ENCODE assay signal across 10 mouse cellular contexts in the genomic region with DNA sequence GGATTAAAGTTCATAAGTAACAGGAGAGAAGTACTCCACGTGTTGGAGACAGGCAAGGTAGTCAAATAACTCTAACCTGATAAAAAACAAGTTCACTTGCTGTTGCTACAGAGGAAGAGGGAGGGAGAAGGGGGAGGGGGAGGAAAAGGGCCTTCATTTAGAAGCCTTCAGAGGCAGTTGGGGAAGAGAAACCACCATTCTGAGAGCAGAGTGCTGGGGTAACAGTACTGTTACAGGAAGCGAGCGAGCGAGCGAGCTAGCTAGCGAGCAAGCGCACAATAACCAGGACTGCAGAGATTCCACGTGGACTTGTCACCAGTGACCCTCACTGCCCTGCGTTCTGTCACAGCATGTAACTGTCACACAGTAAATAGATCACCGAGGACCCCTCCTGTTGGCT. TPM values are rescaled to one million over a fixed set of nuclear protein-coding genes. Genes with fewer than 3 reads are reported as not detected.
DNase-seq lines count a peak whose midpoint lies in the region; ATAC-seq and TF ChIP-seq lines count a peak whose summit lies in the region.
"Had no signal": no experiment of that assay in that cellular context is flagged by ENCODE, and none has a peak within 500 bp of the region (broad histone marks: within the 10 kb centered on the region; RNA-seq: fewer than 3 reads in every experiment).

No protein-coding gene starts in this region.

- no peak for ATAC-seq in heart, embryonic 11.5 days (replicated peaks; ENCODE audit: insufficient number of reproducible peaks, low FRiP score, low TSS enrichment)
- no peak for ATAC-seq in embryonic facial prominence, embryonic 14.5 days (ENCODE audit: low read depth)
- ATAC-seq in monocyte, adult 5-6 weeks (replicated peaks; ENCODE audit: insufficient number of reproducible peaks, low FRiP score, low TSS enrichment, poor library complexity, severe bottlenecking) = peak; percentile 79
- ATAC-seq in kidney, embryonic 14.5 days (ENCODE audit: low FRiP score, low TSS enrichment) = no peak

- no peak overlapping the region for H3K4me3 ChIP-seq in heart, embryonic 11.5 days (ENCODE audit: low read depth, low read length)
- H3K4me3 ChIP-seq in embryonic facial prominence, embryonic 14.5 days (ENCODE audit: low read depth, low read length) = no peak overlapping the region
- H3K4me3 ChIP-seq in cerebellum, adult 2 months (replicated peaks; ENCODE audit: insufficient read depth, low read depth, low read length) = no peak overlapping the region
- H3K4me3 ChIP-seq in kidney, embryonic 14.5 days (ENCODE audit: low read length) = no peak overlapping the region

- 23% methylated on average over 10 of the region's 10 CpGs for WGBS in heart, embryonic 11.5 days (ENCODE audit: insufficient replicate concordance)
- 50% methylated on average over 10 of the region's 10 CpGs for WGBS in embryonic facial prominence, embryonic 14.5 days
- WGBS in cerebellum, adult 2 months = 67% methylated on average over 10 of the region's 10 CpGs
- WGBS in kidney, embryonic 14.5 days = 45% methylated on average over 10 of the region's 10 CpGs

- no peak overlapping the region for H3K27ac ChIP-seq in heart, embryonic 11.5 days (ENCODE audit: low read depth, low read length)
- H3K27ac ChIP-seq in embryonic facial prominence, embryonic 14.5 days (replicated peaks; ENCODE audit: low read depth, low read length) = no peak overlapping the region; the same call in 1 of the 2 replicates
- H3K27ac ChIP-seq in cerebellum, adult 2 months (ENCODE audit: insufficient read depth, low read length) = no peak overlapping the region
- H3K27ac ChIP-seq in kidney, embryonic 14.5 days (ENCODE audit: low read depth, low read length) = no peak overlapping the region

- no peaks in the 10 kb centered on the region for H3K36me3 ChIP-seq in heart, embryonic 11.5 days (ENCODE audit: control insufficient read depth, insufficient read depth, low read length)
- no peaks in the 10 kb centered on the region for H3K36me3 ChIP-seq in embryonic facial prominence, embryonic 14.5 days (ENCODE audit: control insufficient read depth, insufficient read depth, low read length)
- H3K36me3 ChIP-seq in kidney, embryonic 14.5 days (ENCODE audit: control insufficient read depth, insufficient read depth, low read length) = no peaks in the 10 kb centered on the region

- peak overlapping the region; percentile 11; the same call in 1 of the 2 replicates for H3K4me2 ChIP-seq in heart, embryonic 11.5 days
- no peak overlapping the region for H3K4me2 ChIP-seq in embryonic facial prominence, embryonic 14.5 days (ENCODE audit: low read depth, low read length)
- no peak overlapping the region for H3K4me2 ChIP-seq in kidney, embryonic 14.5 days (replicated peaks; ENCODE audit: low read depth, low read length)

- TF ChIP-seq CTCF in cerebellum, adult 2 months (IDR thresholded peaks at IDR 0.05; ENCODE audit: borderline replicate concordance, insufficient read depth, low read depth, low read length) = no peak

- H3K27me3 ChIP-seq in heart, embryonic 11.5 days (ENCODE audit: control insufficient read depth, insufficient read depth, low read length) = no peaks in the 10 kb centered on the region
- no peaks in the 10 kb centered on the region for H3K27me3 ChIP-seq in embryonic facial prominence, embryonic 14.5 days (replicated peaks; ENCODE audit: control insufficient read depth, insufficient read depth, low read length)
- H3K27me3 ChIP-seq in cerebellum, adult 2 months (ENCODE audit: control insufficient read depth, insufficient read depth, low read length) = no peaks in the 10 kb centered on the region
- no peaks in the 10 kb centered on the region for H3K27me3 ChIP-seq in kidney, embryonic 14.5 days (ENCODE audit: control insufficient read depth, insufficient read depth, low read length)

- no peaks in the 10 kb centered on the region for H3K9me3 ChIP-seq in heart, embryonic 11.5 days (replicated peaks; ENCODE audit: control insufficient read depth, low read length)
- H3K9me3 ChIP-seq in embryonic facial prominence, embryonic 14.5 days (ENCODE audit: control insufficient read depth, low read length) = no peaks in the 10 kb centered on the region
- H3K9me3 ChIP-seq in kidney, embryonic 14.5 days (ENCODE audit: control insufficient read depth, low read length) = no peaks in the 10 kb centered on the region

- DNase-seq in heart, adult 8-10 months (ENCODE audit: low spot score) = no peak
- peak; percentile 66 for DNase-seq in 416B (ENCODE audit: low read depth)
- peak; percentile 14 for DNase-seq in embryonic facial prominence, embryonic 14.5 days (ENCODE audit: low spot score)
- DNase-seq in cerebellum, adult 2 months = no peak
- no peak for DNase-seq in adrenal gland, adult 18-20 months (ENCODE audit: low spot score in 2 of 2)
- DNase-seq: cerebellum, adult 18-20 months; kidney, postnatal 25 days had no signal

- H3K9ac ChIP-seq in heart, embryonic 11.5 days (ENCODE audit: low read depth, low read length) = no peak overlapping the region
- no peak overlapping the region; the same call in 1 of the 2 replicates for H3K9ac ChIP-seq in embryonic facial prominence, embryonic 14.5 days (ENCODE audit: low read depth, low read length)
- no peak overlapping the region for H3K9ac ChIP-seq in kidney, embryonic 14.5 days (ENCODE audit: low read depth, low read length)

- peaks cover 2% of the 10 kb centered on the region; the same call in 1 of the 2 replicates for H3K4me1 ChIP-seq in heart, embryonic 11.5 days (ENCODE audit: control insufficient read depth, insufficient read depth, low read length)
- H3K4me1 ChIP-seq in embryonic facial prominence, embryonic 14.5 days (ENCODE audit: control insufficient read depth, insufficient read depth, low read length) = peaks cover 11% of the 10 kb centered on the region
- H3K4me1 ChIP-seq in cerebellum, adult 2 months (ENCODE audit: control insufficient read depth, insufficient read depth, low read length) = no peaks in the 10 kb centered on the region
- no peaks in the 10 kb centered on the region for H3K4me1 ChIP-seq in kidney, embryonic 14.5 days (ENCODE audit: control insufficient read depth, insufficient read depth, low read length)

- no peak for TF ChIP-seq POLR2A in cerebellum, adult 2 months (IDR thresholded peaks at IDR 0.05; ENCODE audit: borderline replicate concordance, insufficient read depth, low read length)

RNA-seq across cellular contexts. Expression of gene Kcnip2, which starts 27.6 kb away (rescaled TPM):
- polyA plus RNA-seq in heart, embryonic 11.5 days (2014; fragmentation: Nextera tagmentation; extraction: Ambion mirVana) = 0.45 and 0.66 TPM in 2 replicates
- total RNA-seq in heart, adult 8-10 months (2022) = 100 to 1,000 TPM; 173 to 231 (median 203) TPM
- polyA plus RNA-seq in embryonic facial prominence, embryonic 14.5 days (2014; fragmentation: Nextera tagmentation; extraction: Ambion mirVana) = 1.4 and 1.5 TPM in 2 replicates
- total RNA-seq in monocyte, adult 5-6 weeks (2017) = not detected in 3 replicates
- 9.5 and 10.8 TPM in 2 replicates for polyA plus RNA-seq in cerebellum, adult 2 months (2012; rRNA removed)
- 1.4 and 2.0 TPM in 2 replicates for polyA plus RNA-seq in kidney, embryonic 14.5 days (2014; fragmentation: Nextera tagmentation; extraction: Ambion mirVana)
- under 1 TPM in 1 of 2 experiments, not detected in 1; 0.13 TPM for total RNA-seq in adrenal gland, adult 18-20 months (2021)

RNA-seq across cellular contexts. Expression of gene Mgea5, which starts 59.8 kb away (rescaled TPM):
- polyA plus RNA-seq in heart, embryonic 11.5 days (2014; fragmentation: Nextera tagmentation; extraction: Ambion mirVana) = 40.2 and 48.3 TPM in 2 replicates
- 10 to 100 TPM; 70.7 to 85.5 (median 82.4) TPM for total RNA-seq in heart, adult 8-10 months (2022)
- polyA plus RNA-seq in embryonic facial prominence, embryonic 14.5 days (2014; fragmentation: Nextera tagmentation; extraction: Ambion mirVana) = 52.3 and 56.5 TPM in 2 replicates
- 301 to 380 TPM (median 322 TPM) in 3 replicates for total RNA-seq in monocyte, adult 5-6 weeks (2017)
- polyA plus RNA-seq in cerebellum, adult 2 months (2012; rRNA removed) = 109 and 116 TPM in 2 replicates
- polyA plus RNA-seq in kidney, embryonic 14.5 days (2014; fragmentation: Nextera tagmentation; extraction: Ambion mirVana) = 46.3 and 67.8 TPM in 2 replicates
- total RNA-seq in adrenal gland, adult 18-20 months (2021) = 10 to 100 TPM; 75.4 to 86.4 TPM

Comparison
In these comparisons a context has a peak if more than half of its experiments do, and no peak if none do; other contexts are left out.
1. DNase-seq: peak in 416B (single experiment) and embryonic facial prominence, embryonic 14.5 days (single experiment); none in heart, adult 8-10 months (single experiment), cerebellum, adult 2 months (0 of 2) and adrenal gland, adult 18-20 months (0 of 2).